Comparison of ENCODE assay signal across 9 mouse cellular contexts in the genomic region with DNA sequence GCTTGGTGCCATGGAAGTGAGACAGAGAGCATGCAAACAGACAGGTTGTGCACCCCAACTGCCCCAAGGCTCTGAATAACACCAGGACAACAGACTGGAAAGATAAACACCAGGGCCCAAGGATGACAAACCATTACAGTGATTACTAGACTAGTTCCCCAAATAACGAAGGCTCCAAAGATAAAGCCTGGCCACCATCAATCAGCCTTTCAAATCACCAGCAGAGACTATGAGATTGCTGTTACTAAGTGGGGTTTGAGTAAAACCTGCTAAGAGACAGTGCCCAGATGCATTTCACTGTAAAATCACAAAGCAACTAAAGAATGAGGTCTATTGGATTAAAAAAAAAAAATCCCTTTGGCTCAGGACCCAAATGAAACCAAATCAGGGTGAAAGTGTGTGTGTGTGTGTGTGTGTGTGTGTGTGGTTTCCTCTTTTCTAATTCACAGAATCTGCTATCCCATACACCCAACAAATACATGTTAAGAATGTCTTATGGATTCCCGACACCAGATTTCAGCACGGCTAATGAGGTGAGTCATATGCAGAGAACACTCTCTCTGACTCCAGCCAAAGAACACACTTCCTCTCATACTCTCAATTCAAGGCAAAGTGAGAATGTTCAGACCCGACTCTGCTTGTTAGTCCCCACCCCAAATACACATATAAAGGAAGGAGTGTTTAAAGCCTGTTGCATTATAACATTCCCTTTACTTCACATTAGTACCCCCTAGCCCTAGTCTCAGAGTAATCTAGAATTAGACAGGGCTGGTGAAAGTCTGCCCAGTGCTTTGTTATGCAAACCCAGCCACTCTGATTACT. TPM values are rescaled to one million over a fixed set of nuclear protein-coding genes. Genes with fewer than 3 reads are reported as not detected.
A peak's percentile ranks its signal among the peaks of the same experiment; 100 is the strongest.
DNase-seq lines count a peak whose midpoint lies in the region; ATAC-seq and TF ChIP-seq lines count a peak whose summit lies in the region.
"Had no signal": no experiment of that assay in that cellular context is flagged by ENCODE, and none has a peak within 500 bp of the region (broad histone marks: within the 10 kb centered on the region; RNA-seq: fewer than 3 reads in every experiment).

No protein-coding gene starts in this region.

- no peak for DNase-seq in kidney, adult 11 months
- DNase-seq in brain, embryonic 14.5 days (ENCODE audit: low read depth) = peak; percentile 72
- DNase-seq in intestine, embryonic 14.5 days (ENCODE audit: low spot score) = no peak
- no peak for DNase-seq in cerebellum, adult 11 months
- DNase-seq in right cerebral cortex, postnatal 25 days = no peak
- no peak for DNase-seq in frontal cortex, postnatal 25 days (ENCODE audit: low spot score in 2 of 2)

- H3K4me3 ChIP-seq in kidney, embryonic 16.5 days (ENCODE audit: low read length) = peak overlapping the region; percentile 94
- no peak overlapping the region for H3K4me3 ChIP-seq in intestine, embryonic 14.5 days (ENCODE audit: low read depth, low read length)
- H3K4me3 ChIP-seq in myocyte = peak overlapping the region; percentile 63
- H3K4me3 ChIP-seq: megakaryocyte, embryonic 14.5 days had no signal

- TF ChIP-seq CTCF in brain, embryonic 14.5 days (IDR thresholded peaks at IDR 0.05; ENCODE audit: borderline replicate concordance, extremely low read depth, insufficient read depth, insufficient read length) = no peak

- H3K36me3 ChIP-seq in kidney, embryonic 16.5 days (ENCODE audit: insufficient read depth, low read length) = peaks cover under 1% of the 10 kb centered on the region; the same call in 1 of the 2 replicates
- H3K36me3 ChIP-seq in intestine, embryonic 14.5 days (ENCODE audit: control insufficient read depth, insufficient read depth, low read length) = 0 out of 2 replicates have a peak, but pooled peaks cover 2% of the 10 kb centered on the region
- peaks cover 16% of the 10 kb centered on the region for H3K36me3 ChIP-seq in myocyte (ENCODE audit: control insufficient read depth, insufficient read depth)

- ATAC-seq in kidney, embryonic 16.5 days (ENCODE audit: low FRiP score, low TSS enrichment) = no peak
- ATAC-seq in intestine, embryonic 14.5 days (replicated peaks; ENCODE audit: low FRiP score, low TSS enrichment, low read depth) = no peak

- peak overlapping the region; percentile 75 for H3K4me2 ChIP-seq in kidney, embryonic 16.5 days (replicated peaks; ENCODE audit: low read depth, low read length)
- peak overlapping the region; percentile 72 for H3K4me2 ChIP-seq in intestine, embryonic 14.5 days (ENCODE audit: low read length)
- peak overlapping the region; percentile 88 for H3K4me2 ChIP-seq in myocyte (ENCODE audit: low read depth)

- H3K79me2 ChIP-seq in myocyte (ENCODE audit: control insufficient read depth, insufficient read depth) = peaks cover 87% of the 10 kb centered on the region

- no peaks in the 10 kb centered on the region for H3K27me3 ChIP-seq in kidney, embryonic 16.5 days (ENCODE audit: insufficient read depth, low read length)
- no peaks in the 10 kb centered on the region for H3K27me3 ChIP-seq in intestine, embryonic 14.5 days (replicated peaks; ENCODE audit: control insufficient read depth, insufficient read depth, low read length)
- no peaks in the 10 kb centered on the region for H3K27me3 ChIP-seq in myocyte (ENCODE audit: control insufficient read depth, insufficient read depth, insufficient read length)
- H3K27me3 ChIP-seq: megakaryocyte, embryonic 14.5 days had no signal

- H3ac ChIP-seq in myocyte (ENCODE audit: control insufficient read depth, insufficient read length) = no peak overlapping the region

- no peak for TF ChIP-seq POLR2A in brain, embryonic 14.5 days (IDR thresholded peaks at IDR 0.05; ENCODE audit: borderline replicate concordance, extremely low read depth, insufficient read depth, insufficient read length, poor library complexity, severe bottlenecking)
- TF ChIP-seq POLR2A in myocyte (IDR thresholded peaks at IDR 0.05; ENCODE audit: insufficient read length, low read depth) = no peak

- no peaks in the 10 kb centered on the region for H3K9me3 ChIP-seq in kidney, embryonic 16.5 days (ENCODE audit: low read length)
- no peaks in the 10 kb centered on the region for H3K9me3 ChIP-seq in intestine, embryonic 14.5 days (ENCODE audit: control insufficient read depth, low read length)
- H3K9me3 ChIP-seq: megakaryocyte, embryonic 14.5 days had no signal

- H3K4me1 ChIP-seq in kidney, embryonic 16.5 days (ENCODE audit: insufficient read depth, low read length) = peaks cover 80% of the 10 kb centered on the region
- peaks cover 76% of the 10 kb centered on the region for H3K4me1 ChIP-seq in intestine, embryonic 14.5 days (replicated peaks; ENCODE audit: control insufficient read depth, insufficient read depth, low read length)

- H3K27ac ChIP-seq in kidney, embryonic 16.5 days (ENCODE audit: low read length) = peak overlapping the region; percentile 99; the same call in 1 of the 2 replicates
- H3K27ac ChIP-seq in intestine, embryonic 14.5 days (ENCODE audit: low read depth) = peak overlapping the region; percentile 7; the same call in 1 of the 2 replicates

- 18% methylated on average over 4 of the region's 4 CpGs for WGBS in kidney, embryonic 16.5 days
- WGBS in intestine, embryonic 14.5 days = 12% methylated on average over 4 of the region's 4 CpGs

- H3K9ac ChIP-seq in kidney, embryonic 16.5 days (replicated peaks; ENCODE audit: low read length) = peak overlapping the region; percentile 51
- H3K9ac ChIP-seq in intestine, embryonic 14.5 days (ENCODE audit: low read length) = no peak overlapping the region

TF ChIP-seq in myocyte, 11 proteins besides CTCF, POLR2A, EP300 and RAD21:
- TF ChIP-seq SRF (IDR thresholded peaks at IDR 0.05; ENCODE audit: control insufficient read depth, insufficient read length, low read depth) (no peak), TCF12 (IDR thresholded peaks at IDR 0.05; ENCODE audit: insufficient read depth, poor library complexity, severe bottlenecking) (no peak)

RNA-seq across cellular contexts. Expression of gene Atp1a1, which starts 4.4 kb away (rescaled TPM):
- polyA plus RNA-seq in kidney, embryonic 16.5 days (2015; fragmentation: Nextera tagmentation; extraction: Ambion mirVana) = 362 and 426 TPM in 2 replicates
- polyA plus RNA-seq in brain, embryonic 14.5 days (2012; rRNA removed) = 118 and 129 TPM in 2 replicates
- polyA plus RNA-seq in intestine, embryonic 14.5 days (2014; fragmentation: Nextera tagmentation; extraction: Ambion mirVana) = 238 and 276 TPM in 2 replicates
- polyA plus RNA-seq in myocyte (2012; fragmentation: generic; extraction: Trizol) = 389 TPM
